Mouse (Mus musculus) G1E (cell line): ENCODE data around the gene Fez1.

Experiments used
- CTCF ChIP-seq: IDR thresholded peaks from 2 replicates; pipeline ENCODE4 v1.5.1; 2012; ENCODE audit warnings: low read depth, low read length, inconsistent platforms, mixed read lengths
- GATA1 ChIP-seq: IDR thresholded peaks from 2 replicates; pipeline ENCODE4 v1.6.1; 2012; ENCODE audit warnings: borderline replicate concordance, low read length, inconsistent platforms, mixed read lengths
- POLR2AphosphoS5 ChIP-seq: IDR thresholded peaks from 2 replicates; pipeline ENCODE4 v1.6.1; 2012; ENCODE audit warnings: low read depth, low read length, inconsistent platforms; ENCODE audit not compliant: insufficient replicate concordance

- TF ChIP-seq CTCF (no peak), POLR2AphosphoS5 (no peak), GATA1 (no peak)
These were observed 26.1 kb upstream of the Fez1 start for GRCm38 (mm10) chr9:36795556-36795955.
